Mouse (Mus musculus): Measurements from ENCODE around the gene Pvr. TPM values are rescaled to one million over a fixed set of nuclear protein-coding genes. Genes with fewer than 3 reads are reported as not detected.

Pvr gene
- polyA plus RNA-seq, 1 experiment, result 16.5 TPM

- Histone ChIP-seq H3K27me3 (ENCODE audit: control insufficient read depth, insufficient read depth, insufficient read length) (no peaks in the 10 kb centered on the region), H3ac (ENCODE audit: control insufficient read depth, insufficient read length, low read depth) (no peak overlapping the region), H3K79me3 (ENCODE audit: low read depth) (no peaks in the 10 kb centered on the region), H3K4me3 (ENCODE audit: insufficient read depth, poor library complexity, severe bottlenecking) (no peak overlapping the region), H3K79me2 (ENCODE audit: control insufficient read depth, insufficient read depth) (no peaks in the 10 kb centered on the region), H3K36me3 (ENCODE audit: control insufficient read depth, insufficient read depth) (no peaks in the 10 kb centered on the region)
- TF ChIP-seq FOSL1 (IDR thresholded peaks at IDR 0.05; ENCODE audit: insufficient read depth, low read length, poor library complexity, severe bottlenecking) (no peak), MYOD1 (IDR thresholded peaks at IDR 0.05; ENCODE audit: control insufficient read depth, insufficient read length, low read depth) (no peak), CTCF (IDR thresholded peaks at IDR 0.05; ENCODE audit: control insufficient read depth, insufficient read depth, insufficient read length) (no peak), MYOG (IDR thresholded peaks at IDR 0.05; ENCODE audit: control insufficient read depth, extremely low read depth, insufficient read length) (no peak), MAX (IDR thresholded peaks at IDR 0.05) (no peak), USF1 (IDR thresholded peaks at IDR 0.05; ENCODE audit: low read depth) (no peak), CEBPB (IDR thresholded peaks at IDR 0.05; ENCODE audit: low read depth) (no peak)
These were observed 29.0 kb upstream of the Pvr start for GRCm38 (mm10) chr7:19949996-19950395.

- H3K27me3 ChIP-seq (ENCODE audit: control insufficient read depth, insufficient read depth, insufficient read length), result no peaks in the 10 kb centered on the region
- H3K79me2 ChIP-seq (ENCODE audit: control insufficient read depth, insufficient read depth), result no peaks in the 10 kb centered on the region
- H3K36me3 ChIP-seq (ENCODE audit: control insufficient read depth, insufficient read depth), result no peaks in the 10 kb centered on the region
- H3K4me3 ChIP-seq (ENCODE audit: insufficient read depth, poor library complexity, severe bottlenecking), result no peak overlapping the region
- no peaks in the 10 kb centered on the region for H3K79me3 ChIP-seq (ENCODE audit: low read depth)
- H3ac ChIP-seq (ENCODE audit: control insufficient read depth, insufficient read length, low read depth), result no peak overlapping the region
- TF ChIP-seq FOSL1 (IDR thresholded peaks at IDR 0.05; ENCODE audit: insufficient read depth, low read length, poor library complexity, severe bottlenecking), result no peak
- no peak for TF ChIP-seq CTCF (IDR thresholded peaks at IDR 0.05; ENCODE audit: control insufficient read depth, insufficient read depth, insufficient read length)
- TF ChIP-seq MAX (IDR thresholded peaks at IDR 0.05), result no peak
- no peak for TF ChIP-seq CEBPB (IDR thresholded peaks at IDR 0.05; ENCODE audit: low read depth)
- TF ChIP-seq MYOD1 (IDR thresholded peaks at IDR 0.05; ENCODE audit: control insufficient read depth, insufficient read length, low read depth), result no peak
- TF ChIP-seq USF1 (IDR thresholded peaks at IDR 0.05; ENCODE audit: low read depth), result no peak
These were observed 28.0 kb upstream of the Pvr start for GRCm38 (mm10) chr7:19948956-19949355.

- Histone ChIP-seq H3K79me2 (ENCODE audit: control insufficient read depth, insufficient read depth) (no peaks in the 10 kb centered on the region), H3ac (ENCODE audit: control insufficient read depth, insufficient read length, low read depth) (no peak overlapping the region), H3K36me3 (ENCODE audit: control insufficient read depth, insufficient read depth) (no peaks in the 10 kb centered on the region), H3K79me3 (ENCODE audit: low read depth) (no peaks in the 10 kb centered on the region), H3K27me3 (ENCODE audit: control insufficient read depth, insufficient read depth, insufficient read length) (no peaks in the 10 kb centered on the region), H3K4me3 (ENCODE audit: insufficient read depth, poor library complexity, severe bottlenecking) (no peak overlapping the region)
- TF ChIP-seq CEBPB (IDR thresholded peaks at IDR 0.05; ENCODE audit: low read depth), result no peak
- no peak for TF ChIP-seq CTCF (IDR thresholded peaks at IDR 0.05; ENCODE audit: control insufficient read depth, insufficient read depth, insufficient read length)
- TF ChIP-seq MYOD1 (IDR thresholded peaks at IDR 0.05; ENCODE audit: control insufficient read depth, insufficient read length, low read depth), result no peak
- TF ChIP-seq MAX (IDR thresholded peaks at IDR 0.05), result no peak
- TF ChIP-seq MYOG (IDR thresholded peaks at IDR 0.05; ENCODE audit: control insufficient read depth, extremely low read depth, insufficient read length), result no peak
- TF ChIP-seq FOSL1 (IDR thresholded peaks at IDR 0.05; ENCODE audit: insufficient read depth, low read length, poor library complexity, severe bottlenecking), result no peak
- TF ChIP-seq USF1 (IDR thresholded peaks at IDR 0.05; ENCODE audit: low read depth), result no peak
These were observed 25.0 kb upstream of the Pvr start for GRCm38 (mm10) chr7:19945821-19946515.

- no peaks in the 10 kb centered on the region for H3K36me3 ChIP-seq (ENCODE audit: control insufficient read depth, insufficient read depth)
- no peak overlapping the region for H3K4me3 ChIP-seq (ENCODE audit: insufficient read depth, poor library complexity, severe bottlenecking)
- H3K79me3 ChIP-seq (ENCODE audit: low read depth), result no peaks in the 10 kb centered on the region
- TF ChIP-seq MYOG (IDR thresholded peaks at IDR 0.05; ENCODE audit: control insufficient read depth, extremely low read depth, insufficient read length), result no peak
- TF ChIP-seq USF1 (IDR thresholded peaks at IDR 0.05; ENCODE audit: low read depth), result no peak
- no peak for TF ChIP-seq FOSL1 (IDR thresholded peaks at IDR 0.05; ENCODE audit: insufficient read depth, low read length, poor library complexity, severe bottlenecking)
- TF ChIP-seq CEBPB (IDR thresholded peaks at IDR 0.05; ENCODE audit: low read depth), result no peak
- no peak for TF ChIP-seq CTCF (IDR thresholded peaks at IDR 0.05; ENCODE audit: control insufficient read depth, insufficient read depth, insufficient read length)
- no peak for TF ChIP-seq MAX (IDR thresholded peaks at IDR 0.05)
- no peak for TF ChIP-seq MYOD1 (IDR thresholded peaks at IDR 0.05; ENCODE audit: control insufficient read depth, insufficient read length, low read depth)
- H3ac ChIP-seq (ENCODE audit: control insufficient read depth, insufficient read length, low read depth), result no peak overlapping the region
- no peaks in the 10 kb centered on the region for H3K79me2 ChIP-seq (ENCODE audit: control insufficient read depth, insufficient read depth)
- no peaks in the 10 kb centered on the region for H3K27me3 ChIP-seq (ENCODE audit: control insufficient read depth, insufficient read depth, insufficient read length)
These were observed 24.2 kb upstream of the Pvr start for GRCm38 (mm10) chr7:19945201-19945600.

GRCm38 (mm10) chr7:19944709-19945108 is 23.7 kb upstream of the Pvr start:
- Histone ChIP-seq H3K79me3 (ENCODE audit: low read depth) (no peaks in the 10 kb centered on the region), H3ac (ENCODE audit: control insufficient read depth, insufficient read length, low read depth) (no peak overlapping the region), H3K27me3 (ENCODE audit: control insufficient read depth, insufficient read depth, insufficient read length) (no peaks in the 10 kb centered on the region), H3K36me3 (ENCODE audit: control insufficient read depth, insufficient read depth) (no peaks in the 10 kb centered on the region), H3K79me2 (ENCODE audit: control insufficient read depth, insufficient read depth) (no peaks in the 10 kb centered on the region), H3K4me3 (ENCODE audit: insufficient read depth, poor library complexity, severe bottlenecking) (no peak overlapping the region)
- TF ChIP-seq CTCF (IDR thresholded peaks at IDR 0.05; ENCODE audit: control insufficient read depth, insufficient read depth, insufficient read length), result no peak
- TF ChIP-seq USF1 (IDR thresholded peaks at IDR 0.05; ENCODE audit: low read depth), result no peak
- TF ChIP-seq FOSL1 (IDR thresholded peaks at IDR 0.05; ENCODE audit: insufficient read depth, low read length, poor library complexity, severe bottlenecking), result no peak
- no peak for TF ChIP-seq MAX (IDR thresholded peaks at IDR 0.05)
- TF ChIP-seq CEBPB (IDR thresholded peaks at IDR 0.05; ENCODE audit: low read depth), result no peak
- TF ChIP-seq MYOD1 (IDR thresholded peaks at IDR 0.05; ENCODE audit: control insufficient read depth, insufficient read length, low read depth), result no peak
- TF ChIP-seq MYOG (IDR thresholded peaks at IDR 0.05; ENCODE audit: control insufficient read depth, extremely low read depth, insufficient read length), result no peak
